Mouse (Mus musculus): ENCODE measurements around the gene Nhlrc2. TPM values are rescaled to one million over a fixed set of nuclear protein-coding genes. Genes with fewer than 3 reads are reported as not detected.
"Not testable (repeated sequence)": the region's sequence is repeated elsewhere in the genome, so short reads cannot be mapped to it uniquely, and the experiment has no call there.

The Nhlrc2 gene
- polyA plus RNA-seq (2012; rRNA removed), result 9.2 and 10.3 TPM in 2 replicates

GRCm38 (mm10) chr19:56548230-56549032 is at the start of gene Nhlrc2:
Gene Nhlrc2 (plus strand): TSS chr19:56548261.
- peak in 1 of 2 experiments; percentile 75 for DNase-seq (ENCODE audit: extremely low spot score in 1 of 2, low spot score in 1 of 2)

GRCm38 (mm10) chr19:56503069-56503468 is 45.0 kb upstream of the Nhlrc2 start:
- not testable (repeated sequence) for DNase-seq (ENCODE audit: extremely low spot score in 1 of 2, low spot score in 1 of 2)

- DNase-seq (ENCODE audit: extremely low spot score in 1 of 2, low spot score in 1 of 2), result not testable (repeated sequence)
These were observed 44.5 kb upstream of the Nhlrc2 start for GRCm38 (mm10) chr19:56503525-56503924.

GRCm38 (mm10) chr19:56511207-56511606 is 36.9 kb upstream of the Nhlrc2 start:
- not testable (repeated sequence) for DNase-seq (ENCODE audit: extremely low spot score in 1 of 2, low spot score in 1 of 2)

- DNase-seq (ENCODE audit: extremely low spot score in 1 of 2, low spot score in 1 of 2), result not testable (repeated sequence)
These were observed 34.5 kb upstream of the Nhlrc2 start for GRCm38 (mm10) chr19:56513527-56513926.

GRCm38 (mm10) chr19:56519408-56519807 is 28.7 kb upstream of the Nhlrc2 start:
- not testable (repeated sequence) for DNase-seq (ENCODE audit: extremely low spot score in 1 of 2, low spot score in 1 of 2)

GRCm38 (mm10) chr19:56530529-56530928 is 17.5 kb upstream of the Nhlrc2 start:
- DNase-seq (ENCODE audit: extremely low spot score in 1 of 2, low spot score in 1 of 2), result not testable (repeated sequence)

- DNase-seq (ENCODE audit: extremely low spot score in 1 of 2, low spot score in 1 of 2), result no peak
These were observed 16.8 kb upstream of the Nhlrc2 start for GRCm38 (mm10) chr19:56531251-56531650.

- no peak for DNase-seq (ENCODE audit: extremely low spot score in 1 of 2, low spot score in 1 of 2)
These were observed 14.6 kb upstream of the Nhlrc2 start for GRCm38 (mm10) chr19:56533291-56534071.

- no peak for DNase-seq (ENCODE audit: extremely low spot score in 1 of 2, low spot score in 1 of 2)
These were observed 13.7 kb upstream of the Nhlrc2 start for GRCm38 (mm10) chr19:56534337-56534736.

GRCm38 (mm10) chr19:56535064-56535463 is 13.0 kb upstream of the Nhlrc2 start:
- DNase-seq (ENCODE audit: extremely low spot score in 1 of 2, low spot score in 1 of 2), result no peak

GRCm38 (mm10) chr19:56535765-56536164 is 12.3 kb upstream of the Nhlrc2 start:
- DNase-seq (ENCODE audit: extremely low spot score in 1 of 2, low spot score in 1 of 2), result no peak

GRCm38 (mm10) chr19:56543320-56543719 is 4.7 kb upstream of the Nhlrc2 start:
- DNase-seq (ENCODE audit: extremely low spot score in 1 of 2, low spot score in 1 of 2), result no peak

- DNase-seq (ENCODE audit: extremely low spot score in 1 of 2, low spot score in 1 of 2), result no peak
These were observed 3.2 kb upstream of the Nhlrc2 start for GRCm38 (mm10) chr19:56544681-56545388.

- DNase-seq (ENCODE audit: extremely low spot score in 1 of 2, low spot score in 1 of 2), result peak in 1 of 2 experiments; percentile 37
These were observed 2.0 kb upstream of the Nhlrc2 start for GRCm38 (mm10) chr19:56546031-56546430.

- peak in 1 of 2 experiments; percentile 69 for DNase-seq (ENCODE audit: extremely low spot score in 1 of 2, low spot score in 1 of 2)
These were observed 418 bp upstream of the Nhlrc2 start, which contains the start of gene Dclre1a for GRCm38 (mm10) chr19:56547456-56548229. Gene Dclre1a (minus strand): TSS chr19:56548222.

GRCm38 (mm10) chr19:56549033-56549680 is 1.1 kb downstream of the Nhlrc2 start:
- no peak for DNase-seq (ENCODE audit: extremely low spot score in 1 of 2, low spot score in 1 of 2)

GRCm38 (mm10) chr19:56553177-56553576 is 5.1 kb downstream of the Nhlrc2 start:
- DNase-seq (ENCODE audit: extremely low spot score in 1 of 2, low spot score in 1 of 2), result no peak

GRCm38 (mm10) chr19:56555972-56556371 is 7.9 kb downstream of the Nhlrc2 start:
- DNase-seq (ENCODE audit: extremely low spot score in 1 of 2, low spot score in 1 of 2), result no peak
